Mouse (Mus musculus): Measurements from ENCODE around the gene Entpd5.
A peak's percentile ranks its signal among the peaks of the same experiment; 100 is the strongest.
"Not testable (repeated sequence)": the region's sequence is repeated elsewhere in the genome, so short reads cannot be mapped to it uniquely, and the experiment has no call there.

Entpd5 gene

GRCm38 (mm10) chr12:84399135-84399534, 9.7 kb downstream of the Entpd5 start:
- DNase-seq (ENCODE audit: low spot score in 2 of 2) = no peak

GRCm38 (mm10) chr12:84398629-84399028, 10.2 kb downstream of the Entpd5 start:
- no peak for DNase-seq (ENCODE audit: low spot score in 2 of 2)

DNA sequence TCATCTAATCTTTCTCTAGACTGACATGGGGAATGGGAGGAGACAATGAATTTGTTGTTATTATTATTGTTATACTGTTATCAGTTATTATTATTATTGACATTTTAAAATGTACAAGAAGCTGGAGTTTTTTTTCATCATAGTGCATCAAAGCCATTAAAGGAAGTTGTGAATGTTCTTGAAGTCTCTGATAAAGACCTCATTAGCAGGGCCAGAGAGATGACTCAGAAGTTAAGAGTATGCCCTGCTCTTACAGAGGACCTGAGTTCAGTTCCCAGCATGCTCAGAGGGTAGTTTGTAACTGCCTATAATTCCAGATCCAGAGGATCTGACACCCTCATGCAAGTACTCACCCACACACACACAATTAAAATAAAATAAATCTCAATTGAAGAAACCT, 11.1 kb downstream of the Entpd5 start:
- no peak for DNase-seq (ENCODE audit: low spot score in 2 of 2)

DNA sequence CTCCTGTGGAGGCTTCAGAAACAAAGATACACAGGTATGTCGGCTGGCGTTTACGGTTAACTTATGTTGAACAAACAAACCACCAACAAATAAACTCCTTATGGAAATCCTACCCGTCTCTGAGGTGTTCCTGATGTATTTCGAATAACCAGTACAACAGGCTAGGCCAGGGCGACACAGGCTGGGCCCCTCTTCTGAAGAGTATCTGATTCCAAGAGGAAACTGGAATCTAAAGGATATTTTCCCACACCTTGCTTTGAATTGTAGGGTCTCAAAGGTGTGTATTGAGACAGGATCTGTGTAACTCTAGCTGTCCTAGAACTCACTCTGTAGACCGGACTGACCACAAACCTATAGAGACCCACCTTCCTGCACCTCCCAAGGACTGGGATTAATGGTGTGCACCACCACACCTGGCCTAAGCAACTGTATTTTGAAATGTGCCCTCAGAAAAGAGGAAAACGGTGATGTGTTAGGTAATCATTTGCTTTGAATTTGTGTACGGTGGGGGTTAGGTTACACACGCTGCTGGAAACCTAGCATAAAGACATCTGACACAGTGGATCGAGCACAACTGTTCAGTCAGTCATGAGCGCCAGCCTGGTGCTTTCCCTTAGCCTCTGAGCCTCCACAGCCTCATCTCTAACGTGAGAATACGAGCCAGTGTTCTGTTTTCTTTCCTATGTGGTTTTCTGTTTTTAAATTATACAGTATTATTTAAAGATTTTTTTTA, 11.7 kb downstream of the Entpd5 start:
- DNase-seq (ENCODE audit: low spot score in 2 of 2) = no peak

DNA sequence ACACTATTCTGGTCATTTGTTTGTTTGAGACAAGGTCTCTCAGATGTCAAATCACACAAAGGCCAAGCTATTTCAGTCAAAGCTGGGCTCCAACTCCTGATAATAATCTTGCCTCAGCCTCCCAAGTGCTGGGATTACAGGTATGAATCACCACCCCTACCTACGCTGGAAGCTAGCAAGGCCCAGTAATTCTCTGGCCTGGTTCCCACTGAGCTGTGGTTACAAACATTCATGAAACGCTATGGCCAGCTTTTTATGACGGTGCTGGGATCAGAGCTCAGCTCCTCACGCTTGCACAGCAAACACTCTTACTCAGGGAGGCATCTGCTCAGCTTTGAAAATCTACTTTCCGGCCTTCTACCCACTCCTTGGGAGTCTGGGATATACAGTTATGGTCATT, 15.0 kb downstream of the Entpd5 start:
- no peak for DNase-seq (ENCODE audit: low spot score in 2 of 2)

GRCm38 (mm10) chr12:84392681-84393080, 16.1 kb downstream of the Entpd5 start:
- DNase-seq (ENCODE audit: low spot score in 2 of 2) = no peak

DNA sequence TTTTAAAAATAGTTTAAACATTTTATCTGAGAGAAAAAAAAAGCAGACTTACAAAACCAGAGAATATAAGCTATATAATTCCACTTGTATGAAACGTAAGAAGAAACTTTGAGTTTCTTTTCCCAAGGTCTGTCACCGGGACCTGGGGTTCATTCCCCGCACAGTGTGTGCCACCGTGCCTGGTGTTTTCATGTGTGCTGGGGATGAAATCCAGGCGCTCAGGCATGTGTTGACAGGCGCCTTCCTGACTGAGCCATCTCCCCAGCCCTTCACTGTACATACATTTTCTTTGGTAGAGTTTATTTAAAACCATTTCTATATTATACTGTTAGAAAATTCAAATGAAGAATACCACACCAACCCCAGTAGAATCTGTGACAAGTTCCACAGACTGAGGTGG, 18.5 kb downstream of the Entpd5 start:
- DNase-seq (ENCODE audit: low spot score in 2 of 2) = no peak

DNA sequence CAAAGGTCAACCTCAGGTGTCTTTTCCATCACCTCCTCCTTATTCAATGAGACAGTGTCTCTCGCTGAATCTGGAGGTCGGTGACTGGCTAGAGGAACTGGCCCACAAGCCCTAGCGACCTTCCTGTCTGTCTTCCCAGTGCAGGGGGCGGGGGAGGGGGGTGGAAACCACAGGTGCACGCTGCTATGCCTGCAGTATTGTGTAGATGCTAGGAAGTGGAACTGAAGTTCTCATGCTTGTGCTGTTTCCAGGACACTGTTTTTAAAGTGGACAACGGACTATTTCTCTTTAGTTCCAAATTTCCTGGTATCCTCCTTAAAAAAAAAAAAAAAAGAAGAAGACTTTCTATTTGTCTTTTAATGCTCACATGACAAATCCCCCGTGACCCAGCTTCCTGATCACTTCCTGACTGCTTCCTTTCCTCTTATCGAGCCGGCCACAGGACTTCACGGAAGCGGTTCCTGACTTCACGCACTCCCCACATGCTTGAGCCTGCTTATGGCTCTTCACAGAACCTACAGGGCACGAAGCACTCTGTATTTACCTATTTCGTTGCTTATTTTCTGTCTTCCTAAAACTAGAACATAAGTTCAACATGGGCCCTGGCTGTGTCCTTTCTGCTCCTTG, 19.9 kb downstream of the Entpd5 start:
- peak in 1 of 2 experiments; percentile 32 for DNase-seq (ENCODE audit: low spot score in 2 of 2)

GRCm38 (mm10) chr12:84388097-84388496, 20.7 kb downstream of the Entpd5 start:
- DNase-seq (ENCODE audit: low spot score in 2 of 2) = peak in 1 of 2 experiments; percentile 28

GRCm38 (mm10) chr12:84385408-84385807, 23.4 kb downstream of the Entpd5 start:
- DNase-seq (ENCODE audit: low spot score in 2 of 2) = no peak

DNA sequence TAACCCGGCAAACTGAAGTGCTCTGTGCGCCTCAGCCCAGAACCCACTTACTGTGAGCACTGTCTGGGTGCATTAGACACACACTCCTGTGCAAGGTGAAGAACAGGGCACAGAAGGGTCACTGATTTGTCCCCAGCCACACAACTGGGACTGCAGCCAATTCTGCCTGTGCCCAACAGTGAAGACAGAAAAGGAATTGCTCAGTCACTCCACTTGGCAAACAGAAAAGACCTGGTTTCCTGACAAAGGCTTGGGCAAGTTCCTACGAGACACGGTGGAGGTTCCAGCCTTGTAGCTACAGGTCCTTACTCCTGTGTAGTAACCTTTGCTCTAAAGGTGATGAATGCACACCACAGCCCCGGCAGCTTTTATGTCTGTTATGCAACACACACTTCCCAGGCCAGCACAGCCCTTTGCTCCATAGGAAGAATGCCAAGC, 24.2 kb downstream of the Entpd5 start:
- no peak for DNase-seq (ENCODE audit: low spot score in 2 of 2)

DNA sequence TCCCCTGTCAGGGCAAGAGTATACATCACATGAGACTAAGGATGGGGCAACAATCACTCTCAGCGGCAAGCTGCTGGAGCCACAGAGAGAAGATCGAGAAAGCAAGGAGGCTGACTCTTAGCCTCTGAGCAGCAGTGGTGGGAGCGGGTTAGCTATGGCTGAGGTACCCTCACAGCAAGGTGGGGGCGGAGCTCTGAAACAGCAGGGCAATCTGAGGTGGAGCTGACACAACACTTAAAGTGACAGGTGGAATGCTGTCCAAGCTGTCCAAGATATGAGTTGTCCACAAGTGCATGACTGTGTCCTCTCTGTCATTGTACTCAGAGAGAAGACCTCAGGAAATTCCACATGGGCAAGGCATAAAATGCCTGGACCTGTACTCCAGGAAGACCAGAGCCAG, 26.5 kb downstream of the Entpd5 start:
- DNase-seq (ENCODE audit: low spot score in 2 of 2) = no peak

- DNase-seq (ENCODE audit: low spot score in 2 of 2) = no peak
Measured at GRCm38 (mm10) chr12:84373831-84374481, 34.9 kb downstream of the Entpd5 start.

DNA sequence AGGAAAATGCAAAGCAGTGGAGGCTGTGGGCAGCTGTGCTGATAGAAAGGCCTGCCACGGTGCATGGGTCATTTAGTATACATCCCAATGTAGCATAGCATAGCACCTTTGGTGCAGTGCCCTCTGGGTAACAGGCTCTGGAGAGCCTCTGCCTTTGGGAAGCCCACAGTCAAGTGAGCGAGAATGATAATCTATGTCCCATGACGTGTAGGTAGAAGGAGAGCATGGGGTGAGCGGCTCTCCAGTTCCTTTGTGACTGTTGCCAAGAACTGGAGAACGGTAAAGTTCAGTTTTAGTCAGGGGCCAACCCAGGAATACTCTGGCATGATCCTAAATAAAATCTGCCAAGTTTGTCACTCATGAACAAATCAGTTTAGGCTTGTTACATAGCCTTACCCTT, 37.2 kb downstream of the Entpd5 start:
- DNase-seq (ENCODE audit: low spot score in 2 of 2) = no peak

- DNase-seq (ENCODE audit: low spot score in 2 of 2) = no peak
Measured at GRCm38 (mm10) chr12:84366971-84367370, 41.9 kb downstream of the Entpd5 start.

GRCm38 (mm10) chr12:84365137-84365536, 43.7 kb downstream of the Entpd5 start:
- no peak for DNase-seq (ENCODE audit: low spot score in 2 of 2)

GRCm38 (mm10) chr12:84364291-84364690, 44.5 kb downstream of the Entpd5 start:
- DNase-seq (ENCODE audit: low spot score in 2 of 2) = no peak

- no peak for DNase-seq (ENCODE audit: low spot score in 2 of 2)
Measured at GRCm38 (mm10) chr12:84362872-84363271, 46.0 kb downstream of the Entpd5 start.

- DNase-seq (ENCODE audit: low spot score in 2 of 2) = peak; percentile 92
Measured at GRCm38 (mm10) chr12:84361555-84362489, 47.0 kb downstream of the Entpd5 start, which contains the start of the genes Coq6 and Fam161b. TSS of gene Coq6 (plus strand) at chr12:84361657. TSS of gene Fam161b (minus strand) at chr12:84361833.

GRCm38 (mm10) chr12:84358699-84359098, 50.1 kb downstream of the Entpd5 start:
- DNase-seq (ENCODE audit: low spot score in 2 of 2) = not testable (repeated sequence)

GRCm38 (mm10) chr12:84347192-84347591, 61.6 kb downstream of the Entpd5 start:
- DNase-seq (ENCODE audit: low spot score in 2 of 2) = peak in 1 of 2 experiments; percentile 16
